Mouse (Mus musculus) adrenal gland, postnatal 25 days (tissue): Measurements from ENCODE around the gene 9430097D07Rik. TPM values are rescaled to one million over a fixed set of nuclear protein-coding genes. Genes with fewer than 3 reads are reported as not detected.

Experiments
- DNase-seq: peaks from one replicate; pipeline ENCODE4 v3.0.0; 2021; ENCODE audit warnings: mixed read lengths
- total RNA-seq: library from RNA; stranded (reverse); gene quantifications from 2 replicates; pipeline ENCODE4 v1.2.3, GENCODE M21; 2021

9430097D07Rik gene
- total RNA-seq, 1 experiment from 2014 or later = not detected

- peak; percentile 51 for DNase-seq
These were observed 41.3 kb downstream of the 9430097D07Rik start for GRCm38 (mm10) chr2:32534061-32534732.

- no peak for DNase-seq
These were observed 42.3 kb downstream of the 9430097D07Rik start for GRCm38 (mm10) chr2:32533163-32533562.

GRCm38 (mm10) chr2:32530479-32530878 is 45.0 kb downstream of the 9430097D07Rik start:
- DNase-seq = no peak

GRCm38 (mm10) chr2:32528326-32528725 is 47.2 kb downstream of the 9430097D07Rik start:
- DNase-seq = no peak

DNA sequence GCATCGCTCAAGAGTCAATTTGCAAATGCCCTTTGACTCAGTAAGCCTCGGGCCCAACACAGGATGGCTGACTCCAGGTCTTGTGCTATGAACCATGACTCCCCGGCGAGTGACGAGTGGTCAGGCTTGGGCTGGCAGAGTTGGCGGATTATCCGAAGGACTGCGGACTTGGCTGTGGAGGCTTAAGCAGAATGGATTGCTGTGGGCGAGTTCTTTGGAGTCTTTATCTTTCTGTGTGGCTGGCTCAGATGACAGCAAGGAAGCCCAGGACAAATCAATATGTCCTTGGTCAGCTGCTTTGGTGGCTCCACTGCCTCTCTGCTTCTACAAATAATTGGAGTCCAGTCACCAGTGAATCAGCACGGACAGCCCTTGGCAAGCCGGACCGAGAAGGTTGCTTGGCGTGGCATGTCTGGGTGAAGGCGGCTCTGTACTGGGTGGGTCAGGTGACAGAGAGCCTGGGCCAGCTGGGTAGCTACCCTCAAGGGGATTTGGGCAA is 48.0 kb downstream of the 9430097D07Rik start:
- DNase-seq = peak; percentile 65

- DNase-seq = peak; percentile 50
These were observed 49.7 kb downstream of the 9430097D07Rik start for GRCm38 (mm10) chr2:32525816-32526215.

DNA sequence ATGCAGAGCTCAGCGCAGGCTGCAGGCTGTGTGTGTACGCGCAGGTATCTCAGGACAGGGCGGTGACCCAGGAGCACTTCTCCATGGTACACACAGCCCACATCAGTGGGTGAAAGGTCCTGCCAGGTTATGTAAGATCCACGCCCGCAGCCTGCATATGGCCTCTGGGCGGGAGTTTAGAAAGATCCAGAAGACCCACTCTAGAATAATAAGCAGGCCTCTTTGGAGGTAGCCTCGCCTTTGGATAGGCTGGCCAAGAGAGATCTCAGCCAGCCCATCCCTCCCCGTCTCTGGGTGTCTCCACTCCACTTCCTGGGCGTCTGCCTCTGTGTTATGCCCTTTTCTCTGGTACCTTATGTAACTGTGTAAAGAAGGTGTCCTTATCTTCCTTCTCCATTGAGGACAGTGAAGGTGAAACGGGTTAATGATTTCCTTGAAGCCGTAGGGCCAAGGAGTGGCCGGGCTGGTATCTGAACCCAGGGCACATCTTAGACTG is 50.9 kb downstream of the 9430097D07Rik start:
- DNase-seq = no peak

Other genes with a start within 250 kb of the 9430097D07Rik start
- gene Ciz1, start 223.4 kb downstream of the 9430097D07Rik start, total RNA-seq = 85.5 and 107 TPM in 2 replicates
- 13.1 and 20.4 TPM in 2 replicates for gene Dnm1, start 222.3 kb downstream of the 9430097D07Rik start, total RNA-seq
- 173 and 191 TPM in 2 replicates for gene 1110008P14Rik, start 193.7 kb downstream of the 9430097D07Rik start, total RNA-seq
- gene Lcn2, start 187.4 kb downstream of the 9430097D07Rik start, total RNA-seq = 1.0 and 1.5 TPM in 2 replicates
- 49.8 and 51.8 TPM in 2 replicates for gene Ptges2, start 179.8 kb downstream of the 9430097D07Rik start, total RNA-seq
- gene Naif1, start 125.2 kb downstream of the 9430097D07Rik start, total RNA-seq = 5.5 and 5.6 TPM in 2 replicates
- 16.4 and 28.0 TPM in 2 replicates for gene Slc25a25, start 124.2 kb downstream of the 9430097D07Rik start, total RNA-seq
- 32.3 and 35.5 TPM in 2 replicates for gene Fam102a, start 40.4 kb downstream of the 9430097D07Rik start, total RNA-seq
- gene Dpm2, start 4.8 kb downstream of the 9430097D07Rik start, total RNA-seq = 63.7 and 66.8 TPM in 2 replicates
- not detected in 2 replicates for gene Pip5kl1, start 887 bp downstream of the 9430097D07Rik start, total RNA-seq
- 8.8 and 9.4 TPM in 2 replicates for gene St6galnac4, start 11.4 kb upstream of the 9430097D07Rik start, total RNA-seq
- gene St6galnac6, start 24.0 kb upstream of the 9430097D07Rik start, total RNA-seq = 48.4 and 56.0 TPM in 2 replicates
- gene Ak1, start 46.1 kb upstream of the 9430097D07Rik start, total RNA-seq = 43.4 and 61.9 TPM in 2 replicates
- 105 and 106 TPM in 2 replicates for gene Eng, start 70.9 kb upstream of the 9430097D07Rik start, total RNA-seq
- gene Fpgs, start 128.5 kb upstream of the 9430097D07Rik start, total RNA-seq = 12.5 and 15.4 TPM in 2 replicates
- 83.6 and 96.8 TPM in 2 replicates for gene Cdk9, start 137.4 kb upstream of the 9430097D07Rik start, total RNA-seq
- gene Sh2d3c, start 145.4 kb upstream of the 9430097D07Rik start, total RNA-seq = 14.3 and 23.7 TPM in 2 replicates
- gene 6330409D20Rik, start 165.3 kb upstream of the 9430097D07Rik start, total RNA-seq = not detected in 2 replicates
- 24.7 and 30.8 TPM in 2 replicates for gene Tor2a, start 181.6 kb upstream of the 9430097D07Rik start, total RNA-seq
- gene Ttc16, start 199.9 kb upstream of the 9430097D07Rik start, total RNA-seq = 0.15 and 0.24 TPM in 2 replicates
- 5.7 and 5.9 TPM in 2 replicates for gene Ptrh1, start 200.1 kb upstream of the 9430097D07Rik start, total RNA-seq
- not detected in 2 replicates for gene Cfap157, start 208.7 kb upstream of the 9430097D07Rik start, total RNA-seq